Mouse (Mus musculus) CD4-positive helper T cell, adult 2 months (primary cell): ENCODE results near the gene Tmem161b.

Experiments
- DNase-seq: peaks from one replicate; pipeline ENCODE4 v3.0.0-alpha.2; 2012; ENCODE audit warnings: low read depth, missing footprints, low spot score

The Tmem161b gene

GRCm38 (mm10) chr13:84345114-84345513, 123.0 kb downstream of the Tmem161b start:
- DNase-seq, result no peak
